Mouse (Mus musculus) thymus, postnatal 10 days (tissue): ENCODE data around the gene Krt1.

Experiments
- DNase-seq, 2 experiments: peaks; one replicate each; pipeline ENCODE4 v3.0.0; 2021; ENCODE audit warnings: low spot score in 2 of 2

Krt1 gene

DNA sequence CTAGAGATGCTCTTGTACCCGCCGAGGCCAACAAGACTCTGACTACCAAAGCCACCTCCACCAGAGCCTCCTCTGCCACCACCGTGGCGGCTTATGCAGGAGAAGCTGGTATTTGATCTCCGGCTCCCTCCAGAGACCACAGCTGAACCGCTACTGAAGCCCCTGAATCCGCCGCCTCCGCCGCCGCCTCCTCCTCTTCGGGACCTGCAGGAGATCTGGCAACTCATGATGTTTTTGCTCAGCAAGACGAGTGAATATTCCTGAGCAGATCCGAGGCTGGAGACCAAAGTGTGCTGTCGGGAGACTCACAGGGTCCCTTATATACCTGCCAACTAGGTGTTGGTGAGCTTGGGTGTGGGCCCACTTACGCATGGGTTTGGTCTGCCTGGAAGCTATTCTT lies 32.7 kb downstream of the Krt1 start, which contains the start of gene Krt2:
Gene Krt2 (minus strand): TSS at position 295 of the 400 bp plus-strand sequence.
- no peak for DNase-seq

DNA sequence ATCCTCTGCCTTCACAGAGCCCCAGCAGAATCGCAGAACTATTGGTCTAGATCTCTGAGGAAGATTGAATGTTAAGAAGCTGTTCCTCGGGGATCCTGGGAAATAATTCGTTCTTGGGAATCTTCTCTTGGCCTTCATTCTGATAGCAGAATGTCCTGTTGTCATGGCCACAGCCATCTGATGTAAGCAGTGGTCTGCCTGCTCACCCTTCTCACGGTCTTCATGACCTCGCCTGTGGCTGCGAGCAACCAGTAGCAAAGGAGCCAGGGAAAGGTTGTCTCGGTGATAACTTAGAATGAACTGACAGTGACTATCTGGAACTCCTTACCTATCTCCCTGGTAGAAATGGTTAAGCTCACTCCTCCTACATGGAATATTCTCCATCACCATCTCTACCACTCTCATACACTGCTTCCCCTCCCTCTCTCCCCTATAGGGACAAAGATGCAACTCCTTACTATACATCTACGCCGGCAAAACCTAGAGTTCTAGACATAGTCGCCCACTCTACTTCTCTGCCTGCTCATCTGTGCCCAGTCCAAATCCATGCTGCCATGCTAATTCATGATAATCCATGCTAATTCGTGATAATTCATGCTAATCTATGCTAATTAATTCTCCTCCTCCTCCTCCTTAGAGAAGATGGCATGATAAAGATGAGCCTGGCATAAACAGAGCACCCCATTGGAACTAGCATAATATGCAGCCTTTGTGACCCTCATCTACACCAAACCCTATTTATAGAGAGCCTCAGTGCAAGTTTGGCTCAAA lies 47.4 kb downstream of the Krt1 start:
- DNase-seq, result no peak

DNA sequence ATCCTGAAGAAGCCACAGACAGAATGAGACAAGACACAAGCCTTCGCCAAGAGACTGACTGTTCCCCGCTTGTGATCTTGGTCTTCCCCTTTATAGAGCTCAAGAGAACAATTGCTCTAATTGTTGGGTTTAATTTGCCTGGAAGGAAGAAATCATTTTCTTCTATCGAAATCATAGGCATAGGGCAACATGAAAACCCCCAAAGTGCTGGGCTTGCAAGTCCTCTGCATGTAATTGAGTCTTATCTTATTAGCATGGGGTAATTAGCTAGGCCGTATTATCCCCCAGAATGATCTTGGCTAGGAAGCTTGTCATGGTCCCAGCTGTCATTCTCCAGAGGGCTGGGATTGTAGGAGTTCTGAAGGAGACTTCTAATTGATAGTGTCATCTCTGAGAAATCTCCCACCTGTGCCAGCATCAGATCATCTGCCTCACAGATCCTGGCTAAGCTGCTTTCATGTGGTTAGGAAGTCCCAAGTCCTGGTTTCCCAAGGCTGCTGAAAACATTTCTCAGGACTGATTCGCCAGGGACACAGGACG lies 48.2 kb downstream of the Krt1 start, which contains the start of gene Krt73:
Gene Krt73 (minus strand): TSS at position 51 of the 540 bp plus-strand sequence.
- no peak for DNase-seq
